Mouse (Mus musculus) midbrain, embryonic 10.5 days (tissue): ENCODE results near the gene Rps17. TPM values are rescaled to one million over a fixed set of nuclear protein-coding genes. Genes with fewer than 3 reads are reported as not detected.

Experiments
- polyA plus RNA-seq: library from polyadenylated mRNA; unstranded; fragments of >200 nt; fragmentation: Nextera tagmentation; extraction: Ambion mirVana; gene quantifications from 2 replicates; pipeline ENCODE4 v1.2.1, GENCODE M21; 2016

The Rps17 gene
- polyA plus RNA-seq, 1 experiment from 2014 or later: 1,155 TPM

Other genes with a start within 250 kb of the Rps17 start
- gene Slc28a1, start 230.5 kb downstream of the Rps17 start, polyA plus RNA-seq: 0.05 TPM in 1 of 2 replicates, not detected in the other
- gene Pde8a, start 131.7 kb downstream of the Rps17 start, polyA plus RNA-seq: 1.8 and 2.2 TPM in 2 replicates
- gene Cpeb1, start 110.2 kb upstream of the Rps17 start, polyA plus RNA-seq: 0.96 and 1.6 TPM in 2 replicates
- gene Ap3b2, start 148.7 kb upstream of the Rps17 start, polyA plus RNA-seq: 19.1 and 36.0 TPM in 2 replicates
- gene BC048679, start 153.0 kb upstream of the Rps17 start, polyA plus RNA-seq: not detected in 2 replicates
- 0.07 TPM in 1 of 2 replicates, not detected in the other for gene Fsd2, start 221.7 kb upstream of the Rps17 start, polyA plus RNA-seq
- 2.6 and 3.1 TPM in 2 replicates for gene Whamm, start 226.0 kb upstream of the Rps17 start, polyA plus RNA-seq